Mouse (Mus musculus) MEL-GATA-1-ER (cell line): Measurements from ENCODE around the gene Gm49383.
A peak's percentile ranks its signal among the peaks of the same experiment; 100 is the strongest.
"Not testable (repeated sequence)": the region's sequence is repeated elsewhere in the genome, so short reads cannot be mapped to it uniquely, and the experiment has no call there.

Experiments
- DNase-seq: peaks from one replicate; pipeline ENCODE4 v3.0.0-alpha.2; 2012; ENCODE audit warnings: low read depth; ENCODE audit errors: extremely low read depth

Gene Gm49383

GRCm38 (mm10) chr12:69166861-69167581, 29.9 kb downstream of the Gm49383 start:
- not testable (repeated sequence) for DNase-seq

GRCm38 (mm10) chr12:69164904-69165303, 32.0 kb downstream of the Gm49383 start:
- DNase-seq = no peak

GRCm38 (mm10) chr12:69163586-69163985, 33.3 kb downstream of the Gm49383 start:
- not testable (repeated sequence) for DNase-seq

- not testable (repeated sequence) for DNase-seq
Observed at GRCm38 (mm10) chr12:69160677-69161076, 36.2 kb downstream of the Gm49383 start.

- peak; percentile 83 for DNase-seq
Observed at GRCm38 (mm10) chr12:69159578-69159940, 37.3 kb downstream of the Gm49383 start.

- peak; percentile 98 for DNase-seq
Observed at GRCm38 (mm10) chr12:69158765-69159577, 37.9 kb downstream of the Gm49383 start, which contains the start of gene Rps29. TSS of gene Rps29 (minus strand) at chr12:69159186.

- no peak for DNase-seq
Observed at GRCm38 (mm10) chr12:69158366-69158764, 38.5 kb downstream of the Gm49383 start.

- DNase-seq = no peak
Observed at GRCm38 (mm10) chr12:69157107-69157506, 39.8 kb downstream of the Gm49383 start.

GRCm38 (mm10) chr12:69156436-69156835, 40.5 kb downstream of the Gm49383 start:
- DNase-seq = no peak

- no peak for DNase-seq
Observed at GRCm38 (mm10) chr12:69155923-69156322, 41.0 kb downstream of the Gm49383 start.

GRCm38 (mm10) chr12:69150049-69150448, 46.9 kb downstream of the Gm49383 start:
- no peak for DNase-seq

GRCm38 (mm10) chr12:69147166-69147735, 49.7 kb downstream of the Gm49383 start:
- no peak for DNase-seq

- DNase-seq = no peak
Observed at GRCm38 (mm10) chr12:69143460-69143859, 53.4 kb downstream of the Gm49383 start.

- DNase-seq = no peak
Observed at GRCm38 (mm10) chr12:69139841-69140240, 57.1 kb downstream of the Gm49383 start.

GRCm38 (mm10) chr12:69139201-69139600, 57.7 kb downstream of the Gm49383 start:
- no peak for DNase-seq
